Mouse (Mus musculus) lung, postnatal 0 days (tissue): ENCODE measurements at regions not wholly inside any gene's neighbourhood (a gene's known extent, or its start where the extent isn't known, plus 50 kb on each side); places are given as distances from the start of the nearest gene placed in this dataset.

Experiments used
- CTCF ChIP-seq: IDR thresholded peaks from 2 replicates; pipeline ENCODE4 v1.5.1; 2016; ENCODE audit warnings: antibody characterized with exemption, mild to moderate bottlenecking
- EP300 ChIP-seq: IDR thresholded peaks from 2 replicates; pipeline ENCODE4 v1.6.1; 2016; ENCODE audit warnings: antibody characterized with exemption, mild to moderate bottlenecking, control low read depth

GRCm38 (mm10) chr9:47136641-47137040 lies 138.1 kb downstream of the Gm4791 start:
- TF ChIP-seq CTCF (no peak), EP300 (no peak)
